Mouse (Mus musculus): ENCODE data around the gene Garnl3.

DNA sequence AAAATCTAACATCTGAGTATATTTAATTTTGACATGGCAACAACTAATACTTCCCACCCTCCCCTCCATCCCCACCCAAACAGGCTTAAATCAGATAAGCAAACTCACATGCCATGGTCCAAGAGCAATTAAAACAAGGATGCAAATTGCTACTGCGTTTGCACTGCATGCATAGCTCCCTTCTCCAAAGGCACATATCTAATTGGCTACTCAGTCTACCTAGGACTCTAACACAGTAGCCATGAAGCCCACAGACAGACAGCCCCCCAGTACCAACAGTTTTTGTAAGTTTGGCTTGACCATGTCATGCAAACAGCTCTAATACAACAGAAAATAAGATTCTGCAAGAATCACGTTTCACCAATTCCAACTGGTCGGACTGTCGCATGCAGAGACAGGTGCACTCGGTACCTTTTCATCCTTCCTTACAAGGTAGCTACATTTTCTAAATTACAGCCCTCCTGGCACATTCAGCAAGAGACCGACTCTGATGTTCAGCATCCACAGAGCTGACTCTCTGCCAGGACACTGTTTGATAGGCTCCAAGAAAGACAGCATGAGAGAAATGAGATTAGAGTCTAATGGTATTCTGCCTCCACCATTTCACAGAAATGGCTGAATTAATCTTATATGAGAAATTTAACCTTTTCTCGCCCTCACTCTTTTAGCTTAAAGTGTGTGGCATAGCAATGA lies 44.6 kb downstream of the Garnl3 start:
- TF ChIP-seq CTCF (IDR thresholded peaks at IDR 0.05; ENCODE audit: low read depth) (no peak), EP300 (IDR thresholded peaks at IDR 0.05; ENCODE audit: low read depth) (no peak)

Measured in liver, postnatal 0 days (tissue).